Mouse (Mus musculus) embryonic facial prominence, embryonic 15.5 days (tissue): Measurements from ENCODE around the gene Zfp704. TPM values are rescaled to one million over a fixed set of nuclear protein-coding genes. Genes with fewer than 3 reads are reported as not detected.
A peak's percentile ranks its signal among the peaks of the same experiment; 100 is the strongest.

Experiments used
- ATAC-seq: fragments of 200-750 bp; cut with Nextera tagmentation; 2 replicates; pipeline ENCODE4 v1.8.0; 2017; ENCODE audit warnings: low read depth, moderate TSS enrichment; ENCODE audit not compliant: insufficient number of reproducible peaks, low FRiP score, low TSS enrichment
- H3K27ac ChIP-seq: fragments of 300-500 bp; sonication (generic); replicated peaks from 2 replicates; pipeline ENCODE4 v1.5.1; 2015; ENCODE audit warnings: mild to moderate bottlenecking, inconsistent platforms
- H3K27me3 ChIP-seq: fragments of 300-500 bp; sonication (generic); 2 replicates; pipeline ENCODE4 v1.6.1; 2015; ENCODE audit warnings: inconsistent platforms
- H3K36me3 ChIP-seq: fragments of 300-500 bp; sonication (generic); 2 replicates; pipeline ENCODE4 v1.6.1; 2015; ENCODE audit warnings: mild to moderate bottlenecking, inconsistent platforms
- H3K4me1 ChIP-seq: fragments of 300-500 bp; sonication (generic); 2 replicates; pipeline ENCODE4 v1.6.1; 2015; ENCODE audit warnings: inconsistent platforms
- H3K4me2 ChIP-seq: fragments of 300-500 bp; sonication (generic); replicated peaks from 2 replicates; pipeline ENCODE4 v1.6.1; 2015; ENCODE audit warnings: mild to moderate bottlenecking, inconsistent platforms
- H3K4me3 ChIP-seq: fragments of 300-500 bp; sonication (generic); replicated peaks from 2 replicates; pipeline ENCODE4 v1.5.1; 2015; ENCODE audit warnings: mild to moderate bottlenecking, inconsistent platforms
- H3K9ac ChIP-seq: fragments of 300-500 bp; sonication (generic); 2 replicates; pipeline ENCODE4 v1.6.1; 2015; ENCODE audit warnings: inconsistent platforms
- H3K9me3 ChIP-seq: fragments of 300-500 bp; sonication (generic); replicated peaks from 2 replicates; pipeline ENCODE4 v1.6.1; 2016; ENCODE audit warnings: inconsistent platforms
- WGBS: fragments of 180-500 bp; shearing (Covaris S2); methylation state at CpG from one replicate; pipeline ENCODE4 v1.1.7; 2015; 5-methylcytosine and 5-hydroxymethylcytosine counted together
- polyA plus RNA-seq: library from polyadenylated mRNA; unstranded; fragments of >200 nt; fragmentation: Nextera tagmentation; extraction: Ambion mirVana; gene quantifications from 2 replicates; pipeline ENCODE4 v1.2.1, GENCODE M21; 2015

The Zfp704 gene
- polyA plus RNA-seq, 1 experiment from 2014 or later: 9.0 TPM

DNA sequence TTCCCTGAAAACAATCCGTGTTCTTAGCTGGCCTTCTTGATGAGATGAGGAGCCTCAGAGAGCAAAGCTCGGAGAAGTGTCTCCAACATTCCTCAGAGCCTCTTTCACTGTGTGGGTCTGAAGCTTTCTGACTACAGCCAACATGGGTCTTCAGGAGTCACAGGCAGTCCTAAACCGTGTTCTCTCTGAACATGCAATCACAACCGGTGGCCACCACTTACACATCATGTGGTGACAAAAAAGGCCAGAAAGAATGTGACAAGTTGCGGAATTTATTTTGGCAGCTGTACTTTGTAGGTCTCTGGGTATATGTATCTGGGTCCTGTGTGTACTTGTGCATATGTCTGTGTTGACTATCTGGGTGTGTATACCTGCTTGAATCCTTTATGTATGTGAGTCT is 128.9 kb downstream of the Zfp704 start:
- no peak overlapping the region for H3K4me3 ChIP-seq
- no peaks in the 10 kb centered on the region for H3K9me3 ChIP-seq
- H3K27ac ChIP-seq: no peak overlapping the region
- 80% methylated on average over 5 of the region's 5 CpGs for WGBS
- no peak overlapping the region for H3K9ac ChIP-seq
- ATAC-seq: no peak
- H3K27me3 ChIP-seq: no peaks in the 10 kb centered on the region
- no peaks in the 10 kb centered on the region for H3K4me1 ChIP-seq
- no peak overlapping the region for H3K4me2 ChIP-seq
- no peaks in the 10 kb centered on the region for H3K36me3 ChIP-seq

DNA sequence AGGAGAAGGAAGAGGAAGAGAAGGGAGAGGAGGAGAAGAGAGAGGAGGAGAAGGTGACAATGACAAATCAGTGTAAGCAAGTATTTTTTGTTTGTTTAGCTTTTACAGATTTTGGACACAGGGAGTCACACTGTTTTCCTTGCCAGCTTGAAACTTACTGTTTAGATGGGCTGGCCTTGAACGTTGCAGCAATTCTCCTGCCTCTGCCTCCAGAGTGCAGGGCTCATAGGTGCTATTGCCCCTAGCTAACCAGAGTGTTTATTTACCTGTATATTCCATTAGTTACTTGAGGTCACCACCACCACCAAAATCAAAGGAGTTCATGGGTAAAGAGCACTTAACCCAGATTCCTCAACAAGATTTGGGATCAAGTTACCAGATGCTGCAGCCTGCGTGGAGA is 132.5 kb downstream of the Zfp704 start:
- no peaks in the 10 kb centered on the region for H3K4me1 ChIP-seq
- no peak overlapping the region for H3K9ac ChIP-seq
- WGBS: 64% methylated on average over 2 of the region's 2 CpGs
- no peaks in the 10 kb centered on the region for H3K27me3 ChIP-seq
- no peak overlapping the region for H3K4me3 ChIP-seq
- H3K27ac ChIP-seq: no peak overlapping the region
- no peaks in the 10 kb centered on the region for H3K36me3 ChIP-seq
- no peak for ATAC-seq
- no peaks in the 10 kb centered on the region for H3K9me3 ChIP-seq
- no peak overlapping the region for H3K4me2 ChIP-seq

DNA sequence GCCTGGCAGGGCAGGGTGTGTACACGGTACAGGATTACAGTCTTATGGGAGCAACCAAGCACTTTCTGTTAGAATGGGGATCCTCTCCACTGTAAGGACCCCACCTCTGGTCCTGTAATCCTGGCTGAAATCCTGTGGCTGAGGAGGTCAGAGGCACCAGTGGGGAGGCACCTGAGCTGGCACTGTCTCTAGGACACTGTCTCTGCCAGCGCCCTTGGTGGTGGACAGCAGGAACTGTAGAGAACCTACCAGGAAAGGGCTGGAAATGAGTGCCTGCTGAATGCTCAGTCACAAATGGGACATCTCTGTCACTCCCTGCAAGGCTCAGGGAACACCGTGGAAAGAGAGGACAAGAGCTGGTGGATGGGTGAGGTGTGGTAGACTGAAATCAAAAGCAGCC is 133.5 kb downstream of the Zfp704 start:
- H3K4me2 ChIP-seq: no peak overlapping the region
- no peak for ATAC-seq
- no peak overlapping the region for H3K9ac ChIP-seq
- no peaks in the 10 kb centered on the region for H3K36me3 ChIP-seq
- H3K9me3 ChIP-seq: no peaks in the 10 kb centered on the region
- no peaks in the 10 kb centered on the region for H3K4me1 ChIP-seq
- H3K4me3 ChIP-seq: no peak overlapping the region
- H3K27ac ChIP-seq: no peak overlapping the region
- WGBS: 97% methylated on average over 3 of the region's 3 CpGs
- no peaks in the 10 kb centered on the region for H3K27me3 ChIP-seq

DNA sequence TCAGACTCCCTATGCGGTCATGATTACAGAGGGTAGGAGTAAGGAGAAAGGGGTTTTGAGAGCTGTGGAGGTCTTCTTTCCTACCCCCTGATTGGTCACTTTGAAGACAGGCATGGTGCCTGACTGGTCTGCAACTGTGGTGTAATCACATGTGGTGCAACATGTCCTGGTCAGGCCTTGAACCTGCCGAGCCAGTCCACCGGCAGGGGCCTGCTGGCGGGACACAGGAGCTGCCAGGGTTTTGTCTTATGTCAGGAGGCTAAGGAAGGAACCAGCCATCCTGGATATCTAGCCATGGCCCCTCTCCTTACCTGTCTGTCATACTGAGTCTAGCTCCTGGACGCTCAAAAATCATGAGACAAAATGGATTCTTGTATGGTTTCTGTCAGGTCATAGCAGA is 134.4 kb downstream of the Zfp704 start:
- no peaks in the 10 kb centered on the region for H3K36me3 ChIP-seq
- no peak overlapping the region for H3K4me2 ChIP-seq
- H3K9ac ChIP-seq: no peak overlapping the region
- no peaks in the 10 kb centered on the region for H3K4me1 ChIP-seq
- no peaks in the 10 kb centered on the region for H3K9me3 ChIP-seq
- H3K27me3 ChIP-seq: no peaks in the 10 kb centered on the region
- no peak overlapping the region for H3K27ac ChIP-seq
- no peak overlapping the region for H3K4me3 ChIP-seq
- no peak for ATAC-seq
- 87% methylated on average over 5 of the region's 5 CpGs for WGBS

DNA sequence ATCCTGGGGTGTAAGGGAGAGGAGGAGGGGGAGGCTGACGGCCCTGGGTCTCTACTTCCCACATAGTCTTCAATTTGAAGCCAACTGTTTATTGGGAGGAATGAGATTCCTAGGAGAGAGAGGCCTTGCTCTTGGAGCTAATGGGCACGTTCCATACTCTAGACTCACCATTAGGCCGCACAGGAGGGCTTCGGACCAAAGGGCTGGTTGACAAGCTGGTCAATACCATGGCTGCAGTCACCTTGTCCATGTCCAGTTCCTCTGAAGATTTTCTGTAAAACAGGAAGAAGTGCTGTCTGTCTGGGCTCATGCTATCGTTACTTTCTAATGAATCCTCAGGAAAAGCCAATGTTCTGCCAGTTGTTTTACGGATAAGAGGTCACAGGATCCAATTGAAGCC is 135.6 kb downstream of the Zfp704 start:
- Histone ChIP-seq H3K9me3 (no peaks in the 10 kb centered on the region), H3K27me3 (no peaks in the 10 kb centered on the region), H3K4me3 (no peak overlapping the region), H3K4me2 (no peak overlapping the region), H3K9ac (no peak overlapping the region), H3K36me3 (peaks cover 2% of the 10 kb centered on the region; the same call in 1 of the 2 replicates), H3K27ac (no peak overlapping the region), H3K4me1 (no peaks in the 10 kb centered on the region)
- 85% methylated on average over 6 of the region's 6 CpGs for WGBS
- ATAC-seq: no peak

DNA sequence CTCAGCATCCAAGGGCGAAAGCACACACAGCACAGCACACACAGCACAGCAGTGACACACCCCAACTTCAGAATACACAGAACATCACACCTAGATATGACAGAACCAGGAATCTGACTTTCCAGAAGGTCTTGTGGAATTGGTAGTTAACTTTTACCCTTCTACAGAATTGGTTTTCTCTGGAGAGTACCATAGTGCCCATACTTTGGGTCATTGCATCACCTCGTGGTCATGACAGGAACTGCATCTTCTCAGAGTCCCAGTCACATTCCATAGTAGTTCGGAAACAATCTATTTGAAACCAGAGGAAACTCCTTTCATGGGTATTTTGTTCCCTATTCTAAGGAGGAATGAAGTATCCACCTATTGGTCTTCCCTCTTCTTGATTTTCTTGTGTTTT is 143.6 kb downstream of the Zfp704 start:
- ATAC-seq: no peak
- H3K4me3 ChIP-seq: no peak overlapping the region
- no peak overlapping the region for H3K4me2 ChIP-seq
- WGBS: 39% methylated on average over 3 of the region's 3 CpGs
- H3K4me1 ChIP-seq: no peaks in the 10 kb centered on the region
- no peaks in the 10 kb centered on the region for H3K9me3 ChIP-seq
- peaks cover 11% of the 10 kb centered on the region; the same call in 1 of the 2 replicates for H3K36me3 ChIP-seq
- no peak overlapping the region for H3K9ac ChIP-seq
- no peak overlapping the region for H3K27ac ChIP-seq
- H3K27me3 ChIP-seq: no peaks in the 10 kb centered on the region

DNA sequence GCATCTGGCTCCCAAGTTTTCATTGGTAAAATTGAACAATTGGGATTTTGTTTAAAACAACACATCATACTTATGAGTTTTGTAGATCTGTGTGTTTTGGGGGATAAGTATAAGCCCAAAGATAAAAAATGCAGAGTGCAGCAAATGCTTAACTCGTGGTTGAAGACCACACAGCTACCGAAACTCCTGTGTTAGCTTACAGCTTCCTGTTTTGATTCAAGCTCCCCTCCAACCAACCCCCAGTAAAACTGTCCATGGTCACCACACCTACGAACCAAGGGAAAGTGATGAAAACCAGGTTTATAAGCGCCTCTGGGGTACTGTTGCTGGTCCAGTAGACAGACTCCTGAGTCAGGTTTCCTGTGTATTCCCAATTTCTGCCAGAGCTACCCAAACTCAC is 144.2 kb downstream of the Zfp704 start:
- Histone ChIP-seq H3K36me3 (peaks cover 11% of the 10 kb centered on the region; the same call in 1 of the 2 replicates), H3K4me3 (no peak overlapping the region), H3K9ac (no peak overlapping the region), H3K4me1 (no peaks in the 10 kb centered on the region), H3K9me3 (no peaks in the 10 kb centered on the region), H3K4me2 (no peak overlapping the region), H3K27me3 (no peaks in the 10 kb centered on the region), H3K27ac (no peak overlapping the region)
- no peak for ATAC-seq
- WGBS: 70% methylated on average over 4 of the region's 4 CpGs

DNA sequence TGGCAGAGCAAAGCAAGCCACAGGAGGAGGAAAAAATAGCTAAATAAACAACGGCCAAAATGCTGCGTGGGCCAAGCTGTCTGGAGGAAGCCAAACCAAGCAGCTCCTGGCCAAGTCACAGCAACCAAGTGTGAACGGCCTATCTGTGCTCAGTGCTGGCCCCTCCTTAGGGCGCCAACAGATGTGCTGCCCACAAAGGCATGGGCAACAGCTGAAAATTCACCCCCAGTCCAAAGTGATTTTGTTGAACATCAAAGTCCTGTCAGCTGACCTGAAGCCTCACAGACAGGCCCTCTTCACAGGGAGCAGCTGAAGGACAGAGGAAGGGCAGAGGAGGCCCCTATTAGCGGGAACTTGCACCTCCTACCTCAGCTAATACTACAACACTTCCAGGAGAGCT is 148.2 kb downstream of the Zfp704 start:
- H3K9me3 ChIP-seq: no peaks in the 10 kb centered on the region
- ATAC-seq: peak; percentile 78
- no peak overlapping the region for H3K9ac ChIP-seq
- no peaks in the 10 kb centered on the region for H3K27me3 ChIP-seq
- H3K27ac ChIP-seq: no peak overlapping the region
- 79% methylated on average over 5 of the region's 5 CpGs for WGBS
- H3K4me3 ChIP-seq: no peak overlapping the region
- H3K36me3 ChIP-seq: 0 out of 2 replicates have a peak, but pooled peaks cover 8% of the 10 kb centered on the region
- H3K4me1 ChIP-seq: no peaks in the 10 kb centered on the region
- no peak overlapping the region for H3K4me2 ChIP-seq

DNA sequence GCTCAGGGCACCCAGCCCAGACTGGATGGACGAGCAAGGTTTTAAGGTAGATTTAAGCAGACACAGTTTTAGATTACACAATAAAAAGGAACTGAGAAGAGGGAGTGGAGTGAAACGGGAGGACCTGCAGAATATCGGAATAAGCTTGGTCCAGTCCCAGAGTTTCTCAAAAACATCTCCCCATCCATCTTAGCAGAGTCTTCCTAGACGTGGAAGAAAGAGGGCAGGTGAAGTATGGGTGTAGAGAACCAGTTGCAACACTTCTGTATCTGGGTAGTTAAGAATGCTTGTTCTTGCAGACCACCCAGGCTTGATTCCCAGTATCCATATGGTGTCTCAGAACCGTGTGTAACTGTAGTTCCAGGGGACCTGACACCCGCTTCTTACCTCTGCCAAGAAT is 149.6 kb downstream of the Zfp704 start:
- no peak overlapping the region for H3K4me2 ChIP-seq
- no peaks in the 10 kb centered on the region for H3K27me3 ChIP-seq
- no peaks in the 10 kb centered on the region for H3K9me3 ChIP-seq
- ATAC-seq: no peak
- WGBS: 80% methylated on average over 6 of the region's 6 CpGs
- H3K36me3 ChIP-seq: 0 out of 2 replicates have a peak, but pooled peaks cover 8% of the 10 kb centered on the region
- no peak overlapping the region for H3K27ac ChIP-seq
- no peak overlapping the region for H3K4me3 ChIP-seq
- H3K4me1 ChIP-seq: no peaks in the 10 kb centered on the region
- H3K9ac ChIP-seq: no peak overlapping the region

DNA sequence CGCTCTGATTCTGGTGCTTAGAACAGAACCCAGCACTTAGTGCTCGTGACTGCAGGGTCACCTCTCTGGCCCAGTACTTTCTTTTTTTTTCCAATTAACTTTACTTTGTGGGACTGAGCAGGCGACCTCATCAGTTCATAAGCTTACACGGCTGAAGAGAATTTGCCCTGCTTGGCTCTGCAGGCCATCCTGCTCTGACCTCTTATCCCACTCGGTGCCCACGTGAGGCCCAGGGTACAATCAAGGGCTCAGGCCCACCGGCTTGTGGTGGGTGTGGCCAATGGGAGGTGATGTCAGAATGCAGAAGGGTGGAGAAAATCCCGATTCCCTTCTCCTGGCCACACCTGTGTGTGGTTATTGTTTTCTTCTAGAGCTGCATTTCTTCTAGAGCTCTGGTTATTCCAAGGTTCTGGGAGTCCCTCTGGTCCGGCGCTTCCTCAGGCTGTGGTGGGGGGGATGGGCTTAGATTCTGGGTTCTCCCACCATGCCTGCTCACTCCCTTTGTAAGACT is 153.4 kb downstream of the Zfp704 start:
- H3K36me3 ChIP-seq: no peaks in the 10 kb centered on the region
- H3K4me3 ChIP-seq: no peak overlapping the region
- H3K9me3 ChIP-seq: no peaks in the 10 kb centered on the region
- no peak overlapping the region for H3K27ac ChIP-seq
- H3K4me2 ChIP-seq: no peak overlapping the region
- no peak for ATAC-seq
- H3K4me1 ChIP-seq: no peaks in the 10 kb centered on the region
- H3K9ac ChIP-seq: no peak overlapping the region
- no peaks in the 10 kb centered on the region for H3K27me3 ChIP-seq
- 73% methylated on average over 10 of the region's 10 CpGs for WGBS

DNA sequence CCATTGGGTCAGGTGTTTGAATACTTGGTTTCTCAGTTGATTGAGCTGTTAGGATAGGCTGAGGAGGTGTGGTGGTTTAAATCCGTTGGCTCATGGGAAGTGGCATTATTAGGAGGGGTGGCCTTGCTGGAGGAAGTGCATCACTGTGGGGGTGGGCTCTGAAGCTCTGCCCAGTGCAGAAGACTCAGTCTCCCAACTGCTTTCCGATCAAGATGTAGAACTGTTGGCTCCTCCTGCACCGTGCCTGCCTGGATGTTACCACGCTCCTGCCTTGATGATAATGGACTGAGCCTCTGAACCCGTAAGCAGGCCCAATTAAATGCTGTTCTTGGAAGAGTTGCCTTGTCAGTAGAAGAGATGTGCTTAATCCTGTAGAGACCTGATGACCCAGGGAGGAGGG is 154.5 kb downstream of the Zfp704 start:
- no peaks in the 10 kb centered on the region for H3K4me1 ChIP-seq
- no peaks in the 10 kb centered on the region for H3K36me3 ChIP-seq
- H3K4me2 ChIP-seq: no peak overlapping the region
- no peak overlapping the region for H3K4me3 ChIP-seq
- 95% methylated on average over 5 of the region's 5 CpGs for WGBS
- no peak for ATAC-seq
- no peak overlapping the region for H3K27ac ChIP-seq
- no peak overlapping the region for H3K9ac ChIP-seq
- no peaks in the 10 kb centered on the region for H3K9me3 ChIP-seq
- H3K27me3 ChIP-seq: no peaks in the 10 kb centered on the region

DNA sequence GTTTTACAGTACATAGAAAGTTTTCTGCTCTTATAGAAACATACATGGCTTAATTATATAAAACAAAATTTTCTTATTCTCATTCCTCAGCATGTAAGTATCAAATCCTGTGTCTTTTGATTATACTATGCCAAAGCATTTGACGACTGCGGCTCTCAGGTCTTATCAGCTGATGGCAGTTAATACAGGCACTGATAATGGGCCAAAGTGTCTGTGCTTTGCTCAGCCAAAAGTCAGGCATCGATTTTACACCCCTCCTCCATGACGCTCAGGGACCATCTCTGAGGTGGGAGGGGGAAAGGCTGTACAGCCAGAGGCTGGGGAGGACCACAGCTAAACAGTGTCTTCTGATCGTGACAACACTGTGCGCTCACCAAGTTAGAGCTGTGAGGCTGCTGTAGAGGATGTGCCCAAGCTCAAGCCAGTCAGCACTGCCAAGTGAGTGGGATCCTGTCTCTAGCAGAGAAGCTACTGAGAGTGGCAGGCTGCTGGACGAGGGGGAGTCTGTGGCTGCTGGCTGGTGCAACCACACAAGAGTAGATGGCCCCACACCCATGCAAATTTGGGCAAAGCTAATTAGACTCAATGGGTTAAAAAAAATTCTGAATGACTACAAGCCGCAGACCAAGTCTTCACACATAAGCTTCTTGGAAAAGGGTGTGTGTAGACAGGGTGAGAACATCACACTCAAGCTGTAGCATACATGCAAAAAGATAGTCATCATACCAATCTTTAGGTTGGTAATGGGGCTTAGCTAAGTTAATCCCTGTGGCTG is 155.1 kb downstream of the Zfp704 start:
- Histone ChIP-seq H3K9me3 (no peaks in the 10 kb centered on the region), H3K4me3 (no peak overlapping the region), H3K27ac (no peak overlapping the region), H3K4me2 (no peak overlapping the region), H3K27me3 (no peaks in the 10 kb centered on the region), H3K4me1 (no peaks in the 10 kb centered on the region), H3K36me3 (no peaks in the 10 kb centered on the region), H3K9ac (no peak overlapping the region)
- WGBS: 86% methylated on average over 8 of the region's 8 CpGs
- peak; percentile 57; the same call in 1 of the 2 replicates for ATAC-seq
